Mouse (Mus musculus) thymus, adult 2 months (tissue): ENCODE measurements around the gene 3100002H09Rik. TPM values are rescaled to one million over a fixed set of nuclear protein-coding genes. Genes with fewer than 3 reads are reported as not detected.

Source experiments
- DNase-seq: peaks from one replicate; pipeline ENCODE4 v3.0.0; 2021
- H3K27ac ChIP-seq: fragments of 200-500 bp; 2 replicates; pipeline ENCODE4 v1.5.1; 2012; ENCODE audit warnings: low read length, control low read depth; ENCODE audit not compliant: control insufficient read depth, insufficient read depth
- H3K27me3 ChIP-seq: fragments of 200-500 bp; 2 replicates; pipeline ENCODE4 v1.6.1; 2012; ENCODE audit warnings: mild to moderate bottlenecking, low read length, moderate library complexity, mixed read lengths; ENCODE audit not compliant: control insufficient read depth, insufficient read depth
- H3K36me3 ChIP-seq: fragments of 200-500 bp; 2 replicates; pipeline ENCODE4 v1.6.1; 2012; ENCODE audit warnings: mild to moderate bottlenecking, low read length, moderate library complexity; ENCODE audit not compliant: control insufficient read depth, insufficient read depth
- H3K4me1 ChIP-seq: fragments of 200-500 bp; replicated peaks from 2 replicates; pipeline ENCODE4 v1.6.1; 2012; ENCODE audit warnings: low read length; ENCODE audit not compliant: control insufficient read depth, insufficient read depth
- H3K4me3 ChIP-seq: fragments of 200-500 bp; 2 replicates; pipeline ENCODE4 v1.5.1; 2012; ENCODE audit warnings: mild to moderate bottlenecking, low read length, control low read depth, moderate library complexity; ENCODE audit not compliant: control insufficient read depth, insufficient read depth
- CTCF ChIP-seq: fragments of 200-500 bp; IDR thresholded peaks from 2 replicates; pipeline ENCODE4 v1.5.1; 2012; ENCODE audit warnings: mild to moderate bottlenecking, control low read depth, low read length, moderate library complexity, borderline replicate concordance; ENCODE audit not compliant: control insufficient read depth, poor library complexity, insufficient read depth; ENCODE audit errors: extremely low read depth
- POLR2A ChIP-seq: fragments of 200-500 bp; IDR thresholded peaks from 2 replicates; pipeline ENCODE4 v1.6.1; 2012; ENCODE audit warnings: mild to moderate bottlenecking, low read length, control low read depth, moderate library complexity; ENCODE audit not compliant: control insufficient read depth, poor library complexity, insufficient read depth; ENCODE audit errors: extremely low read depth
- WGBS: fragments of 180-500 bp; shearing (Covaris S2); methylation state at CpG from one replicate; pipeline ENCODE4 v1.1.7; 2018; 5-methylcytosine and 5-hydroxymethylcytosine counted together
- polyA plus RNA-seq: library from polyadenylated mRNA; depleted of rRNA; stranded (reverse); fragments of >200 nt; gene quantifications from 2 replicates; pipeline ENCODE4 v1.2.3, GENCODE M21; 2012

Gene 3100002H09Rik
- polyA plus RNA-seq, 1 experiment: not detected

- TF ChIP-seq POLR2A: no peak
- TF ChIP-seq CTCF: no peak
- DNase-seq: no peak
- Histone ChIP-seq H3K36me3 (no peaks in the 10 kb centered on the region), H3K27ac (no peak overlapping the region), H3K4me1 (no peaks in the 10 kb centered on the region), H3K4me3 (no peak overlapping the region), H3K27me3 (0 out of 2 replicates have a peak, but pooled peaks cover 2% of the 10 kb centered on the region)
- WGBS: 58% methylated on average over 1 of the region's 1 CpGs
Measured at GRCm38 (mm10) chr4:124616636-124617035, 6.0 kb upstream of the 3100002H09Rik start.

- H3K36me3 ChIP-seq: no peaks in the 10 kb centered on the region
- H3K27ac ChIP-seq: no peak overlapping the region
- H3K27me3 ChIP-seq: 0 out of 2 replicates have a peak, but pooled peaks cover 2% of the 10 kb centered on the region
- DNase-seq: no peak
- no peak for TF ChIP-seq CTCF
- no peak for TF ChIP-seq POLR2A
- no peak overlapping the region for H3K4me3 ChIP-seq
- no peaks in the 10 kb centered on the region for H3K4me1 ChIP-seq
- 81% methylated on average over 9 of the region's 9 CpGs for WGBS
Measured at GRCm38 (mm10) chr4:124615986-124616385, 5.4 kb upstream of the 3100002H09Rik start.

GRCm38 (mm10) chr4:124615406-124615960 lies 4.9 kb upstream of the 3100002H09Rik start:
- no peaks in the 10 kb centered on the region for H3K36me3 ChIP-seq
- H3K4me3 ChIP-seq: no peak overlapping the region
- 56% methylated on average over 14 of the region's 14 CpGs for WGBS
- TF ChIP-seq CTCF (no peak), POLR2A (no peak)
- H3K27me3 ChIP-seq: 0 out of 2 replicates have a peak, but pooled peaks cover 2% of the 10 kb centered on the region
- DNase-seq: no peak
- H3K27ac ChIP-seq: no peak overlapping the region
- no peaks in the 10 kb centered on the region for H3K4me1 ChIP-seq

GRCm38 (mm10) chr4:124614189-124614588 lies 3.6 kb upstream of the 3100002H09Rik start:
- Histone ChIP-seq H3K27ac (no peak overlapping the region), H3K27me3 (0 out of 2 replicates have a peak, but pooled peaks cover 2% of the 10 kb centered on the region), H3K4me3 (no peak overlapping the region), H3K36me3 (no peaks in the 10 kb centered on the region), H3K4me1 (no peaks in the 10 kb centered on the region)
- 10% methylated on average over 1 of the region's 1 CpGs for WGBS
- DNase-seq: no peak
- TF ChIP-seq CTCF: no peak
- no peak for TF ChIP-seq POLR2A

GRCm38 (mm10) chr4:124611768-124612167 lies 1.2 kb upstream of the 3100002H09Rik start:
- H3K4me3 ChIP-seq: no peak overlapping the region
- DNase-seq: no peak
- no peak overlapping the region for H3K27ac ChIP-seq
- H3K4me1 ChIP-seq: no peaks in the 10 kb centered on the region
- H3K36me3 ChIP-seq: no peaks in the 10 kb centered on the region
- 66% methylated on average over 4 of the region's 4 CpGs for WGBS
- TF ChIP-seq CTCF: no peak
- TF ChIP-seq POLR2A: no peak
- no peaks in the 10 kb centered on the region for H3K27me3 ChIP-seq

- Histone ChIP-seq H3K27ac (no peak overlapping the region), H3K36me3 (no peaks in the 10 kb centered on the region), H3K4me3 (no peak overlapping the region), H3K27me3 (no peaks in the 10 kb centered on the region), H3K4me1 (no peaks in the 10 kb centered on the region)
- DNase-seq: no peak
- TF ChIP-seq CTCF: no peak
- no peak for TF ChIP-seq POLR2A
- WGBS: 65% methylated on average over 2 of the region's 2 CpGs
Measured at GRCm38 (mm10) chr4:124610066-124610465, 537 bp downstream of the 3100002H09Rik start.

- H3K36me3 ChIP-seq: no peaks in the 10 kb centered on the region
- no peaks in the 10 kb centered on the region for H3K4me1 ChIP-seq
- DNase-seq: no peak
- no peak overlapping the region for H3K27ac ChIP-seq
- H3K27me3 ChIP-seq: no peaks in the 10 kb centered on the region
- no peak overlapping the region for H3K4me3 ChIP-seq
- TF ChIP-seq POLR2A (no peak), CTCF (no peak)
- 69% methylated on average over 8 of the region's 8 CpGs for WGBS
Measured at GRCm38 (mm10) chr4:124607166-124607565, 3.4 kb downstream of the 3100002H09Rik start.
